Mouse (Mus musculus): ENCODE results near the gene Gstt1.

DNA sequence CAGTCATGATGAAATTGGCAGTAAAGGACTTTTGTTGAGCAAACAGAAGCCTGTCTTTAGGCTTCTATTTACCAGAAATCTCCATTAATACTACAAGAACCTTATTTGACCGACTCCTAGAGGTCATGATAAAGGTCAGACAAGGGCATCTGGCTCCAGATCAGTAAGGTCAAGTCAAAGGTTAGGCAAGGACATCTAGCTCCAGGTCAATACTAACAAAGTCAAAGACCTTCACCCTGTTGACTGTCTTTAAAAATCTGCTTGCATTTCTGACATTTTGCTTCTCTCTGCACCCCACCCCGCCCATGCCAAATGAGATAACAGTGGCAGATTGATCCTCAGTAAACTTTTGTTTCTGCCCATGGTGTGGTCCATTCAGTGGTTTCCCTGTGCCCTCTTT is 5.8 kb upstream of the Gstt1 start:
- no peak for TF ChIP-seq CTCF (IDR thresholded peaks at IDR 0.05)
- no peak for TF ChIP-seq EP300 (IDR thresholded peaks at IDR 0.05)

Data from lung, postnatal 0 days (tissue).